Mouse (Mus musculus): ENCODE measurements around the gene Tmem63a. TPM values are rescaled to one million over a fixed set of nuclear protein-coding genes. Genes with fewer than 3 reads are reported as not detected.
"Not testable (repeated sequence)": the region's sequence is repeated elsewhere in the genome, so short reads cannot be mapped to it uniquely, and the experiment has no call there.

Gene Tmem63a
- polyA plus RNA-seq, 1 experiment, result 6.1 TPM

DNA sequence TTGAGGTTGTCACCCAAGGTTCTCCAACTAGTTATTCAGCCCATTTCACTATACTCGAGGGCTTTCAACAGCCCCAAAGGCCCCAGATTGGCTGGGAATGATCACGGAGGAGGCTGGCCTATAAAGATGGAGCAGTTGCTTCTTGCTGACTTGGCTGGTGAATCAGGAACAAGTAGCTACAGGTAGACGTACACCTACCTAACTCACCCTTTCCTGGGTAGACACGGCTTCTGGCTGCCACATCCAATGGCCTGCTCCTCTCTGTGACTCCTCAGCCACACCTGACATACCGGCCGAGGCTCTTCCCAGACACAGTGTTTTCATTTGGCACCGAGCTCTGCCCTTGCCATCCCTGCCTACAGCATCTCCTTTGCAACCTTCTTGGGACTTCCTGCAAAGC lies 25.1 kb downstream of the Tmem63a start:
- Histone ChIP-seq H3K4me1 (ENCODE audit: control insufficient read depth, insufficient read depth, insufficient read length, low read length) (no peaks in the 10 kb centered on the region), H3K4me3 (ENCODE audit: insufficient read depth, low read depth, low read length) (no peak overlapping the region), H3K27ac (replicated peaks; ENCODE audit: low read depth, low read length) (no peak overlapping the region)

DNA sequence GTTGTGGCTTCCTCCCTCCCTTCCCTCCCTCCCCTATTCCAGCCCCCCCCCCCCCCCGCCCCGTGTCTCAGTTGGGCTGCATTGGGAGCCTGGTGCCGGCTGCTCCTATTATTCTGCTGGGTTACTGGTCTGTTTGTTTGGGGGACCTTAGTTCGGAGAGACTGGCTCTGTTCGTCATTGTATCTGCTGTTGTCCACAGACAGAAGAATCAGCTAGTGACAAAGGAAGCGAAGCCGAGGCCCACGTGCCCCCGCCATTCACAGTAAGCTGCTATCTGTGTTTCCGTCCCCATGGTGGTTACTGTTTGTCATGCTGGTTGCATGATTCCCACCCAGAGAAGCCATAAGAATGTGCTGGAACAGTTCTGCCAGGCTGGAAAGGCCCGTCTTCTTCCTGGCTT lies 30.8 kb downstream of the Tmem63a start:
- no peaks in the 10 kb centered on the region for H3K4me1 ChIP-seq (ENCODE audit: control insufficient read depth, insufficient read depth, insufficient read length, low read length)
- no peak overlapping the region for H3K27ac ChIP-seq (replicated peaks; ENCODE audit: low read depth, low read length)
- H3K4me3 ChIP-seq (ENCODE audit: insufficient read depth, low read depth, low read length), result no peak overlapping the region

- no peak overlapping the region for H3K27ac ChIP-seq (replicated peaks; ENCODE audit: low read depth, low read length)
- H3K4me3 ChIP-seq (ENCODE audit: insufficient read depth, low read depth, low read length), result no peak overlapping the region
- no peaks in the 10 kb centered on the region for H3K4me1 ChIP-seq (ENCODE audit: control insufficient read depth, insufficient read depth, insufficient read length, low read length)
Observed at GRCm38 (mm10) chr1:180974126-180974746, 32.1 kb downstream of the Tmem63a start.

DNA sequence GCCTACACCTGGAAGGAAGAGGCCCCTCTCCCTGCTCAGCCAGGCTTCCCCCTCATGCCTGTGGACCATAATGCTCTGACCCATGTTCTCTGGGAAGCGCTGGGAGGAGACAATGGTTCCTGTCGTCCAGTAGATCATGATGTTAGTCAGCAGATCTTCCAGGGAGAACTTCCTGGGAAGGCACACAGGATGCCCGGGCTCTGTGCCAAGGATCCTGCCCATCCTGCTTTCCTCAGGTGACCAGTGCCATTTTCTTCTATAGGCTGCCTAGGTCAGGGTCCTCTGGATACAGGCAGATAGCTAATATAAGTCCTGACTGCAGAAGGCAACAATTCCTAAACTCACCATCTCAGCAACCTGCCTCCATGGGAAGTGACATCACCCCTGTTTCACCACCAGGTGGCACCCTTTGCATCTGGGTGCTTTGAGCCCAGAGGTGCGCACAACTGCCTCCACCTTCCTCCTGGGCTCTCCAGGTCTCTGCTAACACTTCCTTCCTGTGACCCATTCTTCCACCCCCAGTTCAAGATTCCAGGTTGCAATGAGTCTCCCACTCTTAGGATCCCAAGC lies 34.1 kb downstream of the Tmem63a start:
- H3K4me3 ChIP-seq (ENCODE audit: insufficient read depth, low read depth, low read length), result no peak overlapping the region
- H3K27ac ChIP-seq (replicated peaks; ENCODE audit: low read depth, low read length), result no peak overlapping the region
- no peaks in the 10 kb centered on the region for H3K4me1 ChIP-seq (ENCODE audit: control insufficient read depth, insufficient read depth, insufficient read length, low read length)

GRCm38 (mm10) chr1:180979484-180980251 lies 37.5 kb downstream of the Tmem63a start:
- Histone ChIP-seq H3K4me3 (ENCODE audit: insufficient read depth, low read depth, low read length) (no peak overlapping the region), H3K4me1 (ENCODE audit: control insufficient read depth, insufficient read depth, insufficient read length, low read length) (no peaks in the 10 kb centered on the region), H3K27ac (replicated peaks; ENCODE audit: low read depth, low read length) (no peak overlapping the region)

- H3K4me1 ChIP-seq (ENCODE audit: control insufficient read depth, insufficient read depth, insufficient read length, low read length), result no peaks in the 10 kb centered on the region
- no peak overlapping the region for H3K27ac ChIP-seq (replicated peaks; ENCODE audit: low read depth, low read length)
Observed at GRCm38 (mm10) chr1:180980464-180980863, 38.3 kb downstream of the Tmem63a start.

DNA sequence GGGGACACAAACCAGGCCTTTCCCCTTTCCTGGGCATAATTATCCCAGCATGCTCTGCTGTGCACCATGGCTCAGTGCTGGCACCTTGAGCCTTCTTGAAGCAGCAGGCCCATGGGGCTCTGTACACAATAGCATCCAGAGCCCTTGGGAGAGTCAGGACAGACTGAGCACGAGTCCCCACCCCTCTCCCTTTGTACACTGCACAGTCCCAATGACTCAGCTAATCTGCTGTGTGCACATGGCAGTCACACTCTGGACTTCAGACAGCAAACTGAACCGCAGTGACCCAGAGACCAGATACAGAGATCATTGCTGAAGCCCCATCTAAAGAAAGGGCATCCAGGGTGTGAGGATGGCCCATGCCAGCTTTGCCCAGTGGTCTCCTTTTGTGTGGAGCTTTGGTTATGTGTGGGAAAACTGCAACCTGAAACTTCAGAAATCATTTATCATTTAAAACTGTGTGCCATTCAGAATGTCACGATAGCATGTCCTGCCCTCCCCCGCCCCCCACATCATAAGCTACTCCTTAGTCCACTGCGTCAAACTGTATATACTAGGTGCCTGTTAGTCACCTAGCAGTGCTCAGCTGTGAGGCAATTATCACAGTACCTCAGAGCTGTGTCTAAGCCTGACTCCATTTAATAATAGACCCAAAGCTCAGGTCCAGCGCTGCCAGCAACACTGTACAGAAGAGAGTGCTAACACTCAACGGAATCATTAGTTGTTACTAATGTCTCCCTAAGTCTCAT lies 39.3 kb downstream of the Tmem63a start:
- not testable (repeated sequence) for H3K4me3 ChIP-seq (ENCODE audit: insufficient read depth, low read depth, low read length); H3K4me1 ChIP-seq (ENCODE audit: control insufficient read depth, insufficient read depth, insufficient read length, low read length); H3K27ac ChIP-seq (replicated peaks; ENCODE audit: low read depth, low read length)

More at GRCm38 (mm10) chr1:180980464-180980863, 38.3 kb downstream of the Tmem63a start:
- no peak overlapping the region for H3K4me3 ChIP-seq (ENCODE audit: insufficient read depth, low read depth, low read length)

DNA sequence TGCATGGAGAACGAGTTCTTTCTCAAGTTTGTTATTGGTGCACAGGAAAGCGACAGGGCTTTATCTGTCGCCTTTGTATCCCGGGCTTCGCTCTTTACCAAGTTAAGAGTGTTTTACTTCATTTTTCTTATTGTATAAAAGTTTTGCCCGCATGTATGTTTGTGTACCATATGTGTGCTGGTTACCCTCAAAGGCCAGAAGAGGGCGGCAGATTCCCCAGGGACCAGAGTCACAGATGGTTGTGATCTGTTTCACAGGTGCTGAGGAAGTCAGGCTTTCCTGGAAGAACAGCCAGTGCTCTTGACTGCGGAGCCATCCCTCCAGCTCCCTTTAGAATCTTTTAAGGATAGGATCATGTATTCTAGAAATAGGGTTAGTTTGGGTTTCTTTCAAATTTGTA lies 44.6 kb downstream of the Tmem63a start:
- H3K27ac ChIP-seq (replicated peaks; ENCODE audit: low read depth, low read length), result no peak overlapping the region
- no peaks in the 10 kb centered on the region for H3K4me1 ChIP-seq (ENCODE audit: control insufficient read depth, insufficient read depth, insufficient read length, low read length)
- H3K4me3 ChIP-seq (ENCODE audit: insufficient read depth, low read depth, low read length), result no peak overlapping the region

- Histone ChIP-seq H3K4me1 (ENCODE audit: control insufficient read depth, insufficient read depth, insufficient read length, low read length) (no peaks in the 10 kb centered on the region), H3K4me3 (ENCODE audit: insufficient read depth, low read depth, low read length) (no peak overlapping the region), H3K27ac (replicated peaks; ENCODE audit: low read depth, low read length) (no peak overlapping the region)
Observed at GRCm38 (mm10) chr1:180987759-180988158, 45.6 kb downstream of the Tmem63a start.

DNA sequence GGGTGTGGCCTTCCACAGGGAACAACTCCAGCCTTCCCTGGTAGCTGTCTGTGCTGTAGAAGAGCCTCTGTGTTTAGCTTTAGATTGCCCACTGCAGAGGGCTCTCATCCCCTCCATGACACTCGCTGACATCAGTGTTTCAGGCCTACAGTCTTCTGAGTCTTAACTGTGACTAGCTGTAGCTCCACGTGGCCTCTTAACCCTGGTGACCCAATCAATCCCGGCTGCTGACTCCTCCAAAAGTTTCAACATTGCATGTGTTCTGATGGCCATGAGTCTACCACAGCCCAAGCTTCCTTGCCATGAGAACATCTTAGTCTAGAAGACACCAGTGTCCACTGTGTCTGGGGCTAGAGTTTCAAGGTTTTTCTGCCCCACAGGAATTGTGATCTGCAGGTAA lies 48.5 kb downstream of the Tmem63a start:
- no peak overlapping the region for H3K27ac ChIP-seq (replicated peaks; ENCODE audit: low read depth, low read length)
- H3K4me3 ChIP-seq (ENCODE audit: insufficient read depth, low read depth, low read length), result no peak overlapping the region
- H3K4me1 ChIP-seq (ENCODE audit: control insufficient read depth, insufficient read depth, insufficient read length, low read length), result no peaks in the 10 kb centered on the region

- Histone ChIP-seq H3K4me3 (ENCODE audit: insufficient read depth, low read depth, low read length) (no peak overlapping the region), H3K27ac (replicated peaks; ENCODE audit: low read depth, low read length) (no peak overlapping the region), H3K4me1 (ENCODE audit: control insufficient read depth, insufficient read depth, insufficient read length, low read length) (no peaks in the 10 kb centered on the region)
Observed at GRCm38 (mm10) chr1:180992142-180992541, 50.0 kb downstream of the Tmem63a start.

- H3K4me1 ChIP-seq (ENCODE audit: control insufficient read depth, insufficient read depth, insufficient read length, low read length), result peaks cover 12% of the 10 kb centered on the region; the same call in 1 of the 2 replicates
- H3K27ac ChIP-seq (replicated peaks; ENCODE audit: low read depth, low read length), result no peak overlapping the region
- H3K4me3 ChIP-seq (ENCODE audit: insufficient read depth, low read depth, low read length), result no peak overlapping the region
Observed at GRCm38 (mm10) chr1:181000501-181001092, 58.5 kb downstream of the Tmem63a start.

GRCm38 (mm10) chr1:181001217-181001616 lies 59.1 kb downstream of the Tmem63a start:
- no peak overlapping the region for H3K27ac ChIP-seq (replicated peaks; ENCODE audit: low read depth, low read length)
- no peak overlapping the region for H3K4me3 ChIP-seq (ENCODE audit: insufficient read depth, low read depth, low read length)
- H3K4me1 ChIP-seq (ENCODE audit: control insufficient read depth, insufficient read depth, insufficient read length, low read length), result peaks cover 12% of the 10 kb centered on the region; the same call in 1 of the 2 replicates

GRCm38 (mm10) chr1:181001621-181002020 lies 59.5 kb downstream of the Tmem63a start:
- H3K4me3 ChIP-seq (ENCODE audit: insufficient read depth, low read depth, low read length), result no peak overlapping the region
- H3K27ac ChIP-seq (replicated peaks; ENCODE audit: low read depth, low read length), result no peak overlapping the region
- H3K4me1 ChIP-seq (ENCODE audit: control insufficient read depth, insufficient read depth, insufficient read length, low read length), result peaks cover 12% of the 10 kb centered on the region; the same call in 1 of the 2 replicates

DNA sequence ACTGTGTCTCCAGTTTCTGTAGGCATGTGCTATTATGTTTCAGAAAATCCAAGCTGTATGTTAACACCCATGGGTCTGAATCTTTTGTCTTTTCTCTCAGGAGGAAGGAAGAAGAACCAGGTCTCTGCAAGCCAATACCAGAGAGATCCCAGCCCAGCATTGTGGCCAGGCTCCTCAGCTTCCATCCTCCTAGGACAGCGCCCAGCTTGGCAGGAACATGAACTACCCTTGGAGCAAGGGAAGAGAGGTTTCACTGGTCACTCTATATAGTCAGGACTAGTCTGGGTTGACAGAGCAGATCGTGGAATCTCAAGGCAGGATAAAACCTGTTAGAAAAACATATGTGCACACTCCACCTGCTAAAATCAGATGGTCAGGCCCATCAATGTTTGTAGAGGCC lies 61.6 kb downstream of the Tmem63a start:
- H3K27ac ChIP-seq (replicated peaks; ENCODE audit: low read depth, low read length), result no peak overlapping the region
- no peak overlapping the region for H3K4me3 ChIP-seq (ENCODE audit: insufficient read depth, low read depth, low read length)
- peaks cover 20% of the 10 kb centered on the region for H3K4me1 ChIP-seq (ENCODE audit: control insufficient read depth, insufficient read depth, insufficient read length, low read length)

All from brown adipose tissue, adult 24 weeks (tissue).